In the genomic region with DNA sequence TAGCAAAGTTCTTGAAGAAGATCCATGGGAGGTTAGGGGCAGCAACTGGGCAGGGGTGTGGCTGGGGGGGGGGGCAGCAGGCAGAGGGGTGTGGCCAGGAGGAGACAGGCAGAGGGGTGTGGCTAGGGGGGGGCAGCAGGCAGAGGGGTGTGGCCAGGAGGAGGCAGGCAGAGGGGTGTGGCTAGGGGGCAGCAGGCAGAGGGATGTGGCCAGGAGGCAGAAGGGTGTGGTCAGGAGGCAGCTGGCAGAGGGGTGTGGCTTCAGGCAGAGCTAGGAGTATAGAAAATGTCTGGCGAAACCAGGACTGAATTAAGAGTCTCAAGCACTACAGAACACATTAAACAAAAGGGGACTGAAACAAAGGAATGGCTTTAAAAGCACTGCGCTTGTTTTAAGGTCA, we compare ENCODE assay signal across 7 mouse cellular contexts. TPM values are rescaled to one million over a fixed set of nuclear protein-coding genes. Genes with fewer than 3 reads are reported as not detected.
DNase-seq lines count a peak whose midpoint lies in the region; ATAC-seq lines count a peak whose summit lies in the region.

No protein-coding gene starts in this region.

- intact Hi-C loops in left cerebral cortex, postnatal 4 days (cut with DNase I): no loop called here

- no peak overlapping the region for H3K9ac ChIP-seq in neural tube, embryonic 12.5 days
- H3K9ac ChIP-seq in neural tube, embryonic 15.5 days (replicated peaks): no peak overlapping the region
- H3K9ac ChIP-seq in limb, embryonic 11.5 days (ENCODE audit: low read length): no peak overlapping the region
- peak overlapping the region; percentile 4; the same call in 1 of the 2 replicates for H3K9ac ChIP-seq in stomach, embryonic 16.5 days (ENCODE audit: low read length)

- no peaks in the 10 kb centered on the region for H3K27me3 ChIP-seq in neural tube, embryonic 12.5 days (replicated peaks)
- no peaks in the 10 kb centered on the region for H3K27me3 ChIP-seq in neural tube, embryonic 15.5 days (replicated peaks)
- H3K27me3 ChIP-seq in limb, embryonic 11.5 days (ENCODE audit: control insufficient read depth, insufficient read depth, low read length): no peaks in the 10 kb centered on the region
- H3K27me3 ChIP-seq in stomach, embryonic 16.5 days (ENCODE audit: control insufficient read depth, insufficient read depth, low read length): no peaks in the 10 kb centered on the region

- no peak overlapping the region for H3K4me3 ChIP-seq in neural tube, embryonic 12.5 days
- no peak overlapping the region for H3K4me3 ChIP-seq in neural tube, embryonic 15.5 days (replicated peaks)
- no peak overlapping the region for H3K4me3 ChIP-seq in limb, embryonic 11.5 days (ENCODE audit: low read depth, low read length)
- H3K4me3 ChIP-seq in stomach, embryonic 16.5 days (replicated peaks; ENCODE audit: low read length): no peak overlapping the region

- H3K4me1 ChIP-seq in neural tube, embryonic 12.5 days: peaks cover 11% of the 10 kb centered on the region; the same call in 1 of the 2 replicates
- peaks cover 16% of the 10 kb centered on the region for H3K4me1 ChIP-seq in neural tube, embryonic 15.5 days
- H3K4me1 ChIP-seq in limb, embryonic 11.5 days (ENCODE audit: control insufficient read depth, insufficient read depth, low read length): peaks cover 8% of the 10 kb centered on the region; the same call in 1 of the 2 replicates
- peaks cover 29% of the 10 kb centered on the region for H3K4me1 ChIP-seq in stomach, embryonic 16.5 days (ENCODE audit: control insufficient read depth, insufficient read depth, low read length)

- no peaks in the 10 kb centered on the region for H3K9me3 ChIP-seq in neural tube, embryonic 12.5 days
- no peaks in the 10 kb centered on the region for H3K9me3 ChIP-seq in neural tube, embryonic 15.5 days (replicated peaks)
- H3K9me3 ChIP-seq in limb, embryonic 11.5 days (ENCODE audit: control insufficient read depth, low read length): no peaks in the 10 kb centered on the region; the same call in 1 of the 2 replicates
- H3K9me3 ChIP-seq in stomach, embryonic 16.5 days (replicated peaks; ENCODE audit: control insufficient read depth, low read length): no peaks in the 10 kb centered on the region

- 20% methylated on average over 2 of the region's 2 CpGs for WGBS in neural tube, embryonic 12.5 days
- WGBS in neural tube, embryonic 15.5 days: 9% methylated on average over 2 of the region's 2 CpGs
- 11% methylated on average over 2 of the region's 2 CpGs for WGBS in limb, embryonic 11.5 days
- WGBS in stomach, embryonic 16.5 days: 14% methylated on average over 2 of the region's 2 CpGs

- H3K27ac ChIP-seq in neural tube, embryonic 12.5 days: no peak overlapping the region
- H3K27ac ChIP-seq in neural tube, embryonic 15.5 days (replicated peaks): no peak overlapping the region
- H3K27ac ChIP-seq in limb, embryonic 11.5 days (replicated peaks; ENCODE audit: low read depth, low read length): no peak overlapping the region
- peak overlapping the region; percentile 50 for H3K27ac ChIP-seq in stomach, embryonic 16.5 days (ENCODE audit: low read length)

- no peak overlapping the region for H3K4me2 ChIP-seq in neural tube, embryonic 12.5 days (replicated peaks)
- H3K4me2 ChIP-seq in neural tube, embryonic 15.5 days: no peak overlapping the region
- H3K4me2 ChIP-seq in limb, embryonic 11.5 days (ENCODE audit: low read depth, severe bottlenecking): no peak overlapping the region
- peak overlapping the region; percentile 29; the same call in 1 of the 2 replicates for H3K4me2 ChIP-seq in stomach, embryonic 16.5 days (ENCODE audit: low read depth, low read length)

- peak; percentile 49 for DNase-seq in embryo, embryonic 10 days (ENCODE audit: low spot score)
- DNase-seq in limb, embryonic 11.5 days (ENCODE audit: low spot score): peak; percentile 52
- DNase-seq in spleen, adult 18-20 months: no peak
- DNase-seq in left cerebral cortex, postnatal 4 days: no peak

- no peaks in the 10 kb centered on the region for H3K36me3 ChIP-seq in neural tube, embryonic 12.5 days
- H3K36me3 ChIP-seq in neural tube, embryonic 15.5 days: no peaks in the 10 kb centered on the region
- H3K36me3 ChIP-seq in limb, embryonic 11.5 days (ENCODE audit: control insufficient read depth, insufficient read depth, low read length): no peaks in the 10 kb centered on the region
- no peaks in the 10 kb centered on the region for H3K36me3 ChIP-seq in stomach, embryonic 16.5 days (ENCODE audit: control insufficient read depth, insufficient read depth, low read length)

- peak; percentile 62; the same call in 1 of the 2 replicates for ATAC-seq in neural tube, embryonic 12.5 days (ENCODE audit: low FRiP score, low read depth)
- ATAC-seq in neural tube, embryonic 15.5 days (ENCODE audit: low FRiP score): no peak
- 0 out of 2 replicates have a peak, but pooled peaks have one; percentile 22 for ATAC-seq in limb, embryonic 11.5 days (ENCODE audit: insufficient number of reproducible peaks, low FRiP score, low TSS enrichment, low read depth)
- peak; percentile 67; the same call in 1 of the 2 replicates for ATAC-seq in stomach, embryonic 16.5 days (ENCODE audit: insufficient read depth, low FRiP score)

RNA-seq across cellular contexts. Expression of gene Bdkrb1, which starts 19.4 kb away (rescaled TPM):
- polyA plus RNA-seq in neural tube, embryonic 12.5 days (2016; fragmentation: Nextera tagmentation; extraction: Ambion mirVana): not detected in 2 replicates
- polyA plus RNA-seq in neural tube, embryonic 15.5 days (2015; fragmentation: Nextera tagmentation; extraction: Ambion mirVana): 0.18 TPM in 1 of 2 replicates, not detected in the other
- not detected in 2 replicates for polyA plus RNA-seq in limb, embryonic 11.5 days (2014; fragmentation: Nextera tagmentation; extraction: Ambion mirVana)
- 0.69 and 1.0 TPM in 2 replicates for polyA plus RNA-seq in stomach, embryonic 16.5 days (2015; fragmentation: Nextera tagmentation; extraction: Ambion mirVana)
- not detected for total RNA-seq in left cerebral cortex, postnatal 4 days (2021)

RNA-seq across cellular contexts. Expression of gene Bdkrb2, which starts 20.5 kb away (rescaled TPM):
- polyA plus RNA-seq in neural tube, embryonic 12.5 days (2016; fragmentation: Nextera tagmentation; extraction: Ambion mirVana): 2.0 and 2.7 TPM in 2 replicates
- 2.4 and 3.1 TPM in 2 replicates for polyA plus RNA-seq in neural tube, embryonic 15.5 days (2015; fragmentation: Nextera tagmentation; extraction: Ambion mirVana)
- 0.18 and 0.28 TPM in 2 replicates for polyA plus RNA-seq in limb, embryonic 11.5 days (2014; fragmentation: Nextera tagmentation; extraction: Ambion mirVana)
- 5.3 and 7.3 TPM in 2 replicates for polyA plus RNA-seq in stomach, embryonic 16.5 days (2015; fragmentation: Nextera tagmentation; extraction: Ambion mirVana)
- under 1 TPM; 0.42 to 0.58 TPM for total RNA-seq in left cerebral cortex, postnatal 4 days (2021)

Comparison
In these comparisons a context has a peak if more than half of its experiments do, and no peak if none do; other contexts are left out.
1. DNase-seq: peak in embryo, embryonic 10 days (single experiment) and limb, embryonic 11.5 days (single experiment); none in spleen, adult 18-20 months (0 of 2) and left cerebral cortex, postnatal 4 days (single experiment).